Mouse (Mus musculus): ENCODE measurements around the gene Atf1. TPM values are rescaled to one million over a fixed set of nuclear protein-coding genes. Genes with fewer than 3 reads are reported as not detected.
"Not testable (repeated sequence)": the region's sequence is repeated elsewhere in the genome, so short reads cannot be mapped to it uniquely, and the experiment has no call there.

Gene Atf1
- polyA plus RNA-seq, 1 experiment = 14.3 TPM

DNA sequence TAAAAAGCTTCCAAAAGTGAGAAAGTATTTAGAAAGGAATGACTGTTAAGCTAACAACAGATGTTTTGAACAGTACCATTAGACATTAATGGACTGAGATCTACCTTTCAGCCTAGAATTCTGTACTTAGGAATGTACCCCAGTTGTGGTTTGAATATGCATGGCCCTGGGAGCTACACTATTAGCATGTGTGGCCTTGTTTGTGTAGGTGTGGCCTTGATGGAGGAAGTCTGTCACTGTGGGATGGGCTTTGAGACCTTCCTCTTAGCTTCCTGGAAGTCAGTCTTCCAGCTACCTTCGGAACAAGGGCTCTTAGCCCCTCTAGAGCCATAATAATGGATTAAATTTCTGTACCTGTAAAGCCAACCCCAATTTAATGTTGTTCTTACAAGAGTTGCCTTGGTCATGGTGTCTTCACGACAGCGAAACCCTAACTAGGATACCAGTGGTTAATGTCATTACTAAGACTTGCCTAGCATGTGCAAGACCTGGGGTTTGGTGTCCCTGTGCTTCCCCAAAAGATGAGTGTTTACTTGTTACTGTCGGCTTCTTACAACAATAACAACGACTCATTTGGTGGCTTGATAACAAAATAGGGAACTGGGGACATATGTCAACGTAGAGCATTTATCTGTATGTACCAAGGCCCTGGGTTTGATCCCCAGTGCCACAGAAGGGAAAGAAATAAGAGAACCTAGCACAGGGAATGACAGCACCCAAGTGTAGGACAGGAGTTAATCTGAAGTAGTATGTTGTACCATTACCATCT, 21.2 kb downstream of the Atf1 start:
- no peak overlapping the region for H3K27ac ChIP-seq (ENCODE audit: insufficient read depth, low read length)
- no peak for TF ChIP-seq POLR2A (IDR thresholded peaks at IDR 0.05; ENCODE audit: extremely low read depth, insufficient read depth, low read length)
- no peak overlapping the region for H3K4me3 ChIP-seq (ENCODE audit: insufficient read depth, low read length)
- peaks cover 4% of the 10 kb centered on the region; the same call in 1 of the 2 replicates for H3K4me1 ChIP-seq (ENCODE audit: control insufficient read depth, insufficient read depth, low read length)

DNA sequence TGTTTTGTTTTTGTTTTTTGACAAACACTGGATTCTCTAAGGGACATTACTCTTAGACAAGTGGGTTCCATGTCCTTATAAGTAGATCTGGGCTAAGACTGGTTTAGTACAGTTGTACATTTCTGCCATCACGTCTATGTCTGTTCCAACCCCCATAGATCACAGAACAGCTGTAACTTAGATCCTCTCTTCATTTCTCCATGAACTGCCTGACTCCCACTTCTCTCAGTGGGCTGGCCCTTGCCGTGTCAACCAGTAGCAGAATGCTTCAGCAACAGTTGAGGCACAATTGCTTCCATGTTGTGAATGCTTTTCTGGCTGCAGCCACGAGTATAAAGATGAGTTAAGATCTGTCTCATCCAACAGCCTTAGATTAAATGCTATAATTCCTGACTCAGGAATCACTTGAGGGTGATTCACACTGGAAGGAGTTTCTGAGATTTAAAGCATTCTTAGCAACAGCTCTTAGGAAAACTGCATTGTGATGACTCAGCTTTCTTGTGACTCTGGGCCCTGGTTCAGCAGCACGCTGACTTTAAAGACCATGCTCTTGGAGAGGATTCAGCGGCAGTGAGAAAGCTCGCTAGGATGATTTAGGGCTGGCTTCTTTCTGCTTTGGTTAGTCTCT, 23.6 kb downstream of the Atf1 start:
- no peak overlapping the region for H3K4me3 ChIP-seq (ENCODE audit: insufficient read depth, low read length)
- no peak for TF ChIP-seq CTCF (IDR thresholded peaks at IDR 0.05; ENCODE audit: extremely low read depth, insufficient read depth, low read length)
- no peak for TF ChIP-seq POLR2A (IDR thresholded peaks at IDR 0.05; ENCODE audit: extremely low read depth, insufficient read depth, low read length)
- H3K4me1 ChIP-seq (ENCODE audit: control insufficient read depth, insufficient read depth, low read length) = peaks cover 4% of the 10 kb centered on the region; the same call in 1 of the 2 replicates
- H3K27ac ChIP-seq (ENCODE audit: insufficient read depth, low read length) = no peak overlapping the region

DNA sequence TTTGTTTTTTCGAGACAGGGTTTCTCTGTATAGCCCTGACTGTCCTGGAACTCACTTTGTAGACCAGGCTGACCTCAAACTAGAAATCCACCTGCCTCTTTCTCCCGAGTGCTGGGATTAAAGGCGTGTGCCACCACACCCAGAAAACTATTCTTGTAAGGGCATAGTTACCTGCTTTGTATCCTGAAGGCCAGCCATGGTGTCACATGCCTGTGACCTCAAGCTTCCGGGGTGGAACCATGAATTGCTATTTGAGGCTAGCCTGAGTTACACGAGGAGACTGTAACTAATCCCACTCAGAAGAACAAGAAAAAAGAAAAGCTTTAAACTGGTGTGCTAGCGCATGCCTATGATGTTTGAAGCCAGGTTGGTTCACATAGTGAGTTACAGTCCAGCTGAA, 28.8 kb downstream of the Atf1 start:
- Histone ChIP-seq H3K4me3 (ENCODE audit: insufficient read depth, low read length) (no peak overlapping the region), H3K27ac (ENCODE audit: insufficient read depth, low read length) (no peak overlapping the region), H3K4me1 (ENCODE audit: control insufficient read depth, insufficient read depth, low read length) (0 out of 2 replicates have a peak, but pooled peaks cover 2% of the 10 kb centered on the region)
- TF ChIP-seq CTCF (IDR thresholded peaks at IDR 0.05; ENCODE audit: extremely low read depth, insufficient read depth, low read length) (no peak), POLR2A (IDR thresholded peaks at IDR 0.05; ENCODE audit: extremely low read depth, insufficient read depth, low read length) (no peak)

DNA sequence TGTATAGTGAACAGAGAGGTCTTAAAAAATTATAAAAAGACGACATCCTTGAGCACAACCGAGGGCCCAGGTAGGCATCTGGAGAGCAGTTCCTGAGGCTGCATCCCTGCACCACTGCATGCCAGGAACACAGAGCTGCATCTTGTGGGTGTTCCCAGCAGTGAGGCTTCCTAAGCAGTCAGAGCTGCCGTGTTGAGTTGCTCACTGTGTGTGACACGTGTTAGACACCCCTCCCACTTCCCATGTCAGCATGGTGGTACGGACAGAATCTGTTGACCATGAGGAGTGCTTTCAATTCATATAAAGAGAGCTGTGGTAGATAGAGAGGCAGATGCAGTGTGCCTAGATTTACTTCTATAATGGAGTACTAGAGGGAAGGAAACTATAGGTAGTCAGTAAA, 29.7 kb downstream of the Atf1 start:
- H3K4me1 ChIP-seq (ENCODE audit: control insufficient read depth, insufficient read depth, low read length) = no peaks in the 10 kb centered on the region
- no peak overlapping the region for H3K27ac ChIP-seq (ENCODE audit: insufficient read depth, low read length)
- TF ChIP-seq CTCF (IDR thresholded peaks at IDR 0.05; ENCODE audit: extremely low read depth, insufficient read depth, low read length) (no peak), POLR2A (IDR thresholded peaks at IDR 0.05; ENCODE audit: extremely low read depth, insufficient read depth, low read length) (no peak)
- H3K4me3 ChIP-seq (ENCODE audit: insufficient read depth, low read length) = no peak overlapping the region

DNA sequence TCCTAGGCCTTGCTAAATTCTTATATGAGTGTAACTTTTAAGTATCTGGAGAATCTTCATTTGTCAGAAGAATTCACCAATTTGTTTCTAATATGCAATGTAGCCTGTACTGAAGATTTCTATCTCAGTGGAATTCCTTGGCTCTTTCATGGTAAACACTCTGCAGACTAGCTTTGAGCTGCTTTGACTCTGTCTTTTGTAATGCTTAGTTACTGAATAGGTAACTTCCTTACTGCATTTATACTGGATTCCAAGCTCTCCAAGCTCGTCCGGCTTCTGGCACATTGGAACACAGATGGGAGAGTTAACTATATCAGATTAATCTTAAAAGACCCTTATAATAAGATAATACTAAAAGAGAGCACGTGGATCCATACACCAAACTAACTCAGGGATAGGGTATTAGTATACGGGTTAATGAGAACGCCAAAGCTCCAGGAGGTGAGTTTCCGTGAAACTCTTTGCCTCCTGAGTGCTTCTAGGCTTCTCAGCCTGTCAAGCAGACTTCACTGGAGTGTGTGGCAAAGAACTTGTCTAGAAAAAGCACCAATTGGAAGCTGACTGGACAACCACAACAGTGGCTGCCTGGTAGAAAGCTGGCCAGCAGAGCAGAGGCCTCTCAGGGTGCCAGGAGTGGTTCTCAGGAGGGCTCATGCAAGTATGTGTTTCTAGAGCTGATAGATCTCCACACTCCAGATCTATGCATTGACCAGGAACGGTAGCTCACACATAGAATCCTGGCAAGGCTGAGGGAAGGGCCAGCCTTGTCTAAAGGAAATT, 31.2 kb downstream of the Atf1 start:
- no peak for TF ChIP-seq CTCF (IDR thresholded peaks at IDR 0.05; ENCODE audit: extremely low read depth, insufficient read depth, low read length)
- TF ChIP-seq POLR2A (IDR thresholded peaks at IDR 0.05; ENCODE audit: extremely low read depth, insufficient read depth, low read length) = no peak
- Histone ChIP-seq H3K27ac (ENCODE audit: insufficient read depth, low read length) (no peak overlapping the region), H3K4me1 (ENCODE audit: control insufficient read depth, insufficient read depth, low read length) (no peaks in the 10 kb centered on the region), H3K4me3 (ENCODE audit: insufficient read depth, low read length) (no peak overlapping the region)

DNA sequence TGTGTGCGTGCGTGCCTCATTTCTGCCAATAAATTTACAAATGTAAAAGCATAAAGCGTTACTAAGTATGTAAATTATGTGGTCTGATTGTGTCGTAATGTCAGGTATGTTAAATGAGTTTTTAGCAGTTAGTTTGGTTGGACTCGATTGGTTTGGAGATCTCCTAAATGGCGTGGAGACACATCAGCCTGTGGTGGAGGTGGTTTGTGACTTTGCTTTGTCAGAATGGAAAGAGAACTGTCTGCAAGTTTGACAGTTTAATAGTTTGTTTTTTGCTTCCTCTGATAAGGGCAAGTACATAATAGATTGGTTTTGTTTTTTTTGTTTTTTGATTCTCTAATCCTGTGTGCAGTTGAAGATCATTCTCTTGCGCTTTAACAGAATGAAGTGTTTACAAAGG, 32.7 kb downstream of the Atf1 start:
- not testable (repeated sequence) for H3K27ac ChIP-seq (ENCODE audit: insufficient read depth, low read length); H3K4me1 ChIP-seq (ENCODE audit: control insufficient read depth, insufficient read depth, low read length); H3K4me3 ChIP-seq (ENCODE audit: insufficient read depth, low read length)

DNA sequence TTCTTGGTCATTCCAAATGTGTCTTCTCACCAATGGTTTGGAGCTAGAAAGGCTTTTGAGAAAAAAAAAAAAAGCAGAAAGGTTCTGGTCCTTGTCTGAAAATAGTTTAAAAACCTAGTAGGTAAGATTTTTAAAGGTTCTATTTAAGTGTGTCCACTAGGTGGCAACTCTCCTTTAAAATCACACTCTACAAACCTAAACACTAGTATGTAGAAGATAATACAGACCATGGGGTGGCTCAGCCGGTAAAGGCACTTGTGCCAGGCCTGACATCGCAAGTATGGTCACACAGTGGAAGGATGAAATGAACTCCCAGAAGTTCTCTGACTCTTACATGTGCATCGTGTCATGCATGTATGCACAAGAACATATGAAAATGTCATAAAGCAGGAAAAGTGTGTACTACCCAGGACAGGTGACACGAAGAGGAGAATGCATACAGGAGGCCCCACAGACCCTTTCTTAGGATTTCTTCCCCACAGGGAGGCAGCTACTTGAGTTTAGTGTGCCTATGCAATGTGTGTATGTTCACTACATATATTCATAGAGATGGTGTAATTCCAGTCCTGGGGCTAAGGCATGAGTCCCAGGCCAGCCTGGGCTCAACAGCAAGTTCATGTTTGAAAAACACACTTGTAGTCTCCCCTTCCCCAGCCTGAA, 35.8 kb downstream of the Atf1 start:
- TF ChIP-seq POLR2A (IDR thresholded peaks at IDR 0.05; ENCODE audit: extremely low read depth, insufficient read depth, low read length) = no peak
- TF ChIP-seq CTCF (IDR thresholded peaks at IDR 0.05; ENCODE audit: extremely low read depth, insufficient read depth, low read length) = 0 out of 2 replicates have a peak, but pooled peaks have one; percentile 18
- Histone ChIP-seq H3K4me1 (ENCODE audit: control insufficient read depth, insufficient read depth, low read length) (no peaks in the 10 kb centered on the region), H3K4me3 (ENCODE audit: insufficient read depth, low read length) (no peak overlapping the region), H3K27ac (ENCODE audit: insufficient read depth, low read length) (no peak overlapping the region)

DNA sequence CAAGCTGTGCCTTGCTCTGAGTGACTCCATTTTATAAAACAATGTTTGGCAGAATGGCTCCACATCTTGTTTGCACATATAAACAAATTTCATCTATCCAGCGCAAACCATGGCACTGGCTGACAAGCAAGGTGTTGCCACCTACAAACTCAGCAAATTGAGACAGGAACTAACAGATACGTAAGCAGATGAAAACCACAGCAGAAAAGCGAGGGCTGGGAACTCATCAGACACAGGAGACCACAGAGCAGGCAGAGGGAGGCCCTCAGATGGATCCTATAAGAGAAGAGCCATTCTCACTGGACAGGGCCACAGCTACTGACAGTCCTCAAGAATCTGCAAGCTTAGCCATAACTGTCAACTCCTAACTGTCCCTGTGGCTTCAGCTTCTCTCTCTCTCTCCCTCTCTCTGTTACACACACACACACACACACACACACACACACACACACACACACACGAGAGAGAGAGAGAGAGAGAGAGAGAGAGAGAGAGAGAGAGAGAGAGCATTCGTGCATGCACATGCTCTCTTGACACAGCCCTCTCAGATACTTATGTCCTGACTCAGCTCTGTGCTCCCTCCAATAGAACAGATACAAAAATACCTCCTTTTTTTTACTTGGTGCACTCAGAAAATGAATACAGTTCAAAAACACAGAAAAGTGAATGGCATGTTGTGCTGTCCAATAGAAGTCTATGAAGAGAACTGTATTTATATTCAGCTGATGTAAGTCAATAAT, 38.1 kb downstream of the Atf1 start:
- no peak overlapping the region for H3K27ac ChIP-seq (ENCODE audit: insufficient read depth, low read length)
- no peak for TF ChIP-seq CTCF (IDR thresholded peaks at IDR 0.05; ENCODE audit: extremely low read depth, insufficient read depth, low read length)
- H3K4me3 ChIP-seq (ENCODE audit: insufficient read depth, low read length) = no peak overlapping the region
- H3K4me1 ChIP-seq (ENCODE audit: control insufficient read depth, insufficient read depth, low read length) = no peaks in the 10 kb centered on the region

DNA sequence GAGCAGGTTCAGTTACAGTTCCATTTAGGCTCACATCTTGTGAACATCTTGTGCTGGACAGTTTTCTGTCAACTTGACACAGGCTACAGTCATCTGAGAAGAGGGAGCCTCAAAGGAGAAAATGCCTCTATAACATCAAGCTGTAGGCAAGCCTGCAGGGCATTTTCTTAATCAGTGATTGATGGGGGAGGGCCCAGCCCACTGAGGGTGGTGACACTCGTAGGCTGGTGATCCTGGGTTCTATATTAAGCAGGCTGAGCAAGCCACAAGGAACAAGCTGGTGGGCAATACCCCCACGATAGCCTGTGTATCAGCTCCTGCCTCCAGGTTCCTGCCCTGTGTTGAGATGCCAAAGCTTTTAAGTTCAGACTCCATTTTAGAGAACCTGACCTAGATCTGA, 41.3 kb downstream of the Atf1 start:
- H3K4me3 ChIP-seq (ENCODE audit: insufficient read depth, low read length) = no peak overlapping the region
- no peak for TF ChIP-seq POLR2A (IDR thresholded peaks at IDR 0.05; ENCODE audit: extremely low read depth, insufficient read depth, low read length)
- no peak overlapping the region for H3K27ac ChIP-seq (ENCODE audit: insufficient read depth, low read length)
- no peaks in the 10 kb centered on the region for H3K4me1 ChIP-seq (ENCODE audit: control insufficient read depth, insufficient read depth, low read length)
